Mouse (Mus musculus) midbrain, embryonic 14.5 days (tissue): ENCODE measurements around the gene Kcnh7. TPM values are rescaled to one million over a fixed set of nuclear protein-coding genes. Genes with fewer than 3 reads are reported as not detected.
A peak's percentile ranks its signal among the peaks of the same experiment; 100 is the strongest.

Source experiments
- ATAC-seq: fragments of 200-750 bp; cut with Nextera tagmentation; 2 replicates; pipeline ENCODE4 v1.8.0; 2017; ENCODE audit warnings: moderate number of reproducible peaks, moderate library complexity; ENCODE audit not compliant: low FRiP score, low TSS enrichment
- DNase-seq: peaks from one replicate; pipeline ENCODE4 v3.0.0-alpha.2; 2015
- H3K27ac ChIP-seq: fragments of 300-500 bp; sonication (generic); replicated peaks from 2 replicates; pipeline ENCODE4 v1.5.1; 2014; ENCODE audit warnings: mild to moderate bottlenecking, low read depth, low read length, moderate library complexity
- H3K27me3 ChIP-seq: fragments of 300-500 bp; sonication (generic); 2 replicates; pipeline ENCODE4 v1.6.1; 2014; ENCODE audit warnings: low read length, control low read depth, mixed read lengths; ENCODE audit not compliant: control insufficient read depth, insufficient read depth
- H3K36me3 ChIP-seq: fragments of 300-500 bp; sonication (generic); 2 replicates; pipeline ENCODE4 v1.6.1; 2014; ENCODE audit warnings: low read length, control low read depth; ENCODE audit not compliant: control insufficient read depth, insufficient read depth
- H3K4me1 ChIP-seq: fragments of 300-500 bp; sonication (generic); 2 replicates; pipeline ENCODE4 v1.6.1; 2014; ENCODE audit warnings: mild to moderate bottlenecking, antibody characterized with exemption, low read length, control low read depth; ENCODE audit not compliant: control insufficient read depth, insufficient read depth
- H3K4me2 ChIP-seq: fragments of 300-500 bp; sonication (generic); 2 replicates; pipeline ENCODE4 v1.6.1; 2014; ENCODE audit warnings: mild to moderate bottlenecking, low read length, moderate library complexity
- H3K4me3 ChIP-seq: fragments of 300-500 bp; sonication (generic); replicated peaks from 2 replicates; pipeline ENCODE4 v1.5.1; 2014; ENCODE audit warnings: low read depth, low read length
- H3K9ac ChIP-seq: fragments of 300-500 bp; sonication (generic); replicated peaks from 2 replicates; pipeline ENCODE4 v1.6.1; 2014; ENCODE audit warnings: mild to moderate bottlenecking, low read length, moderate library complexity
- H3K9me3 ChIP-seq: fragments of 300-500 bp; sonication (generic); 2 replicates; pipeline ENCODE4 v1.6.1; 2016; ENCODE audit warnings: low read length, control low read depth, mixed read lengths; ENCODE audit not compliant: control insufficient read depth
- WGBS: fragments of 180-500 bp; shearing (Covaris S2); extraction: QIAGEN DNeasy Blood & Tissue Kit; methylation state at CpG from one replicate; pipeline ENCODE4 v1.1.7; 2014; 5-methylcytosine and 5-hydroxymethylcytosine counted together
- polyA plus RNA-seq: library from polyadenylated mRNA; unstranded; fragments of >200 nt; fragmentation: Nextera tagmentation; extraction: Ambion mirVana; gene quantifications from 2 replicates; pipeline ENCODE4 v1.2.1, GENCODE M21; 2014

Gene Kcnh7
- polyA plus RNA-seq, 1 experiment from 2014 or later = 9.7 TPM

DNA sequence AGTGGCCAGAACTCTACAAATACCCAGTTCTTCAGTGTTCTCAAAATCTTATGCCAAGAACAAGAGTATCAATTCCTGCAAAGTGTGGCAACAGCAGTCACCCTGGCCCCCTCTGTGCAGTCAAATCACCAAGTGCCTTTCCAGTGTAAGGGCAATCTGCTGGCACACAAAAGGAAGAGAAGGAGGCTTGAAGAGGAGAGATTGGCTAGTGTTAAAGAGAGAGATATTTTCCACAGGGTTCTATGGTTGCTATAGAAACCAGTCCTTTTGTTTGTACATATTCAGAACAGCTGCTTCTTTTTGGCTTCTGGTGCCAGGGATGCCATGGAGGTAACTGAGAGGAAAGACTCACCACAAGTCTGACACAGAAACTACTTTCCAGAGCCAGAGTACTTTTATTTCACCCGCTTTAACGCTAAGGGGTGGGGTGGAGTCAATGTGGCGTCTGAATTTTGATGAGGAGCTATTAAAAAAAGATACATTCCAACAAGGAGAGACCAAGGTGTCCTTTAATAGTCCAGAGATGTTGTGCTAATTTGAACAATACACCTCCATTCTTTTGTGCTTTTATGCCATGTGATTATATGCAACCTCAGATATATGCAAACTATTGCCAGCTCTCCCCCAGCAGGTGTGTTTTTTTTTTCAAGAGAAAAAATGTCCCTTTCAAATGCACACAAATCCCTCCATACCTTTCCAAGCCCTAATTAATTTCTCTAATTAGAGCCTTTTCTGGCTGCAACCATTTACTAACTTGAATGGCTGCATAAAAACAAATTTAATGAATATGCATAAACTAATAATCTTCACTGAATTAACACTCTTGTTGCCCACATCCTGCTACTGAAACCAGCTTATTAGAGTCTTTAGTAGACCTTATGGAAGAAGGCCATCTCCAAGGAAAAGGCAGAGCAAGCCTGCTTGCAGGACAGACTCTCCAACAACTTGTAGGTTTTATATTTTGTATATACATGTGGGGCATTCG, 66.6 kb downstream of the Kcnh7 start:
- H3K27me3 ChIP-seq = no peaks in the 10 kb centered on the region
- H3K4me3 ChIP-seq = no peak overlapping the region
- WGBS = 41% methylated on average over 4 of the region's 4 CpGs
- no peak overlapping the region for H3K9ac ChIP-seq
- ATAC-seq (peak; percentile 85), DNase-seq (peak; percentile 73)
- peak overlapping the region; percentile 23; the same call in 1 of the 2 replicates for H3K27ac ChIP-seq
- peaks cover 9% of the 10 kb centered on the region; the same call in 1 of the 2 replicates for H3K4me1 ChIP-seq
- no peaks in the 10 kb centered on the region for H3K9me3 ChIP-seq
- peak overlapping the region; percentile 23; the same call in 1 of the 2 replicates for H3K4me2 ChIP-seq
- H3K36me3 ChIP-seq = no peaks in the 10 kb centered on the region

DNA sequence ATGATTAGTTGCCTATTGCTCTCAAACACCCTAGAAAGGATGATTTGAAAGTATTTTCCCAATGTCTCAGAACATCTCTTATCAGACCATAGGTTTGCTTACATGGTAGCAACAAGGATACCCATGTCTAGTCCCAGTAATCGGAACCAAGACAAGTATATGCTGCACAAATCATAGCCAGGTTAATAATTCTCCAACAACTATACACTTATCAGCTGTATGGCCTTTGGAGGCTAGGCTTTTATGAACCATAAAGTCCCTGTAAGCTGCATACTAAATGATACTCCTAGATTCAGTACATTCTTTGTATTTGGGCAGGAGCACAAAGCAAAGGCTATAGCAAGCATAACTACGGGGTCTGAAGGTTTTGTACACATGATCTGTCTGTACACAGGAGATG, 78.1 kb downstream of the Kcnh7 start:
- ATAC-seq (no peak), DNase-seq (no peak)
- no peaks in the 10 kb centered on the region for H3K4me1 ChIP-seq
- H3K9me3 ChIP-seq = no peaks in the 10 kb centered on the region
- no peaks in the 10 kb centered on the region for H3K36me3 ChIP-seq
- no peak overlapping the region for H3K4me2 ChIP-seq
- H3K4me3 ChIP-seq = no peak overlapping the region
- no peak overlapping the region for H3K9ac ChIP-seq
- no peaks in the 10 kb centered on the region for H3K27me3 ChIP-seq
- WGBS = 89% methylated on average over 2 of the region's 2 CpGs
- no peak overlapping the region for H3K27ac ChIP-seq

DNA sequence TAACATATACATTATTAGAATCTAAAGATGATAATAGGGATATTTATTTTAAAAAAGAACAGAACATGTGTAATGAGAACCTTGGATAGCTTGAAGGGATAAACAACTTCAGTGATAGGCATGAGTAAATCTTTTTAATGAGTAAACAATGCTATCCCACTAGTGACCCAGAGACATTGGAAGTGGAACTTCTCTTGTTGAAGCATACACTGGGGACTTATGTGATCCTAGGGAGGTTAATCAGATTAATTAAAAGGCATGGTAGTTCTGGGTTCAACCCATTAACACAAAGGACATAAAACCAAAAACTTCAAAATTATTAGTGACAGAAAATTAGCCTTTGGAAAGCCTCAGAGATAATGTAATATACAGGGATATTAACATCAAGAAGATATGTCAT, 84.4 kb downstream of the Kcnh7 start:
- Histone ChIP-seq H3K4me2 (no peak overlapping the region), H3K4me3 (no peak overlapping the region)

DNA sequence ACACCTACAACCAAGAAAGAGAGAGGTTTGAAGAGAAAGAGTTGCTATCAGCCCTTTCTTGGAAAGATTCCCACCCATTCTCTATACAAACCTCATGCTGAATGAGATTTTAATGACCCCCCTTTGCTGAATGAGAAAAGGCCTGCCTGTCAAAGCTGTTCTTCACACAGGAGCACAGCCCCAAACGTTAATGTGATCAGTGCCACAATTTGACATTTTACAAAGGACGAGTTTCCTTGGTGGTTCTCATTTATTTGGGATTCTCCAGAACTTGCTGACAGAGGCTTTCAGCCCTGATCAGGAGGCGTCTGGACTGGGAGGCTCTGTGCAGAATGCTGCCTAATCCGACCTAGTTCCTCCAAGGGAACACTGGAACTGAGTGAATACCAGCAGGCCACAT, 92.3 kb downstream of the Kcnh7 start:
- DNase-seq = no peak
- 16% methylated on average over 4 of the region's 4 CpGs for WGBS

More for the DNA sequence above, 84.4 kb downstream of the Kcnh7 start:
- H3K9me3 ChIP-seq = no peaks in the 10 kb centered on the region
- H3K27me3 ChIP-seq = no peaks in the 10 kb centered on the region
- H3K9ac ChIP-seq = no peak overlapping the region
- no peaks in the 10 kb centered on the region for H3K36me3 ChIP-seq
- ATAC-seq (no peak), DNase-seq (no peak)
- no peak overlapping the region for H3K27ac ChIP-seq
- no peaks in the 10 kb centered on the region for H3K4me1 ChIP-seq

DNA sequence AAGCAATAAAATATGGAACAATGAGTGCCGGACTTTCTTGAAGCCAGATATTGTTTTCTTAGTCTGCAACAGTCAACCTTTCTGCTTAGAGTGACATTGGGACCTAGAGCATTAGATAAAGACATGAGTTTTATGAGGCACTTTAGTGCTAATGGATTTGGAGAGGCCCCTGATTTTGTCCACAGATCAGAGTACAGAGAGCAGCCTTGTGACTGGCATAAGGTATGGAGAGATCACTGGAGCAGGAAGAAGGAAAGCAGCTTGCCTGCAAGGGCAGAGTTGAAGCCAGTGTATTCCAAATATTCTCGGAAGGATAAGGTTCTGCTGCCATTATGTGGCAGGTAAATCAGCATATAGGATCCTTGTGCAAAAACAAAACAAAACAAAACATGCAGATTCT, 93.6 kb downstream of the Kcnh7 start:
- no peaks in the 10 kb centered on the region for H3K36me3 ChIP-seq
- H3K4me2 ChIP-seq = no peak overlapping the region
- no peak overlapping the region for H3K27ac ChIP-seq
- no peak overlapping the region for H3K9ac ChIP-seq
- no peaks in the 10 kb centered on the region for H3K9me3 ChIP-seq
- ATAC-seq = no peak
- no peak overlapping the region for H3K4me3 ChIP-seq
- no peaks in the 10 kb centered on the region for H3K4me1 ChIP-seq
- DNase-seq = no peak
- 80% methylated on average over 2 of the region's 2 CpGs for WGBS
- H3K27me3 ChIP-seq = no peaks in the 10 kb centered on the region

More for the DNA sequence above, 92.3 kb downstream of the Kcnh7 start:
- no peak for ATAC-seq
- Histone ChIP-seq H3K36me3 (no peaks in the 10 kb centered on the region), H3K27ac (no peak overlapping the region), H3K27me3 (no peaks in the 10 kb centered on the region), H3K4me3 (no peak overlapping the region), H3K9me3 (no peaks in the 10 kb centered on the region), H3K4me2 (no peak overlapping the region), H3K4me1 (no peaks in the 10 kb centered on the region), H3K9ac (no peak overlapping the region)

DNA sequence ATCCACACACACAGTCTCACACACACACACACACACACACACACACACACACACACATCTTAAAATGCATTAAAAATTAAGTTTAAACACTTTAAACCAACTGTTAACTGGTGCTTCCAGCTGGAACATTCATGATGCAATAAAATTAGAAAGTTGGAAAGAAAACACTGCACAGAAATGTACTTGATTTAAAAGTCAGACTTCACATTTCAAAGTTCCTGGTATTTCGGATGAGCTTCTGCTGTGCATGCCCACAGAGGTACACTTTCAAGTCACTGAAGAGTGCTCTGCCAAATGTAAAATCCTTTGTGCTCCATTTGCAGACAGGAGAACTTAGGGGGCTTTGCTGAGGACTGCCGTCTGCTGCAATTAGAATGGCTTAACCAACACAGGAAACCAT, 125.7 kb downstream of the Kcnh7 start:
- Histone ChIP-seq H3K27ac (no peak overlapping the region), H3K27me3 (no peaks in the 10 kb centered on the region), H3K9ac (no peak overlapping the region), H3K4me2 (no peak overlapping the region), H3K4me1 (no peaks in the 10 kb centered on the region), H3K36me3 (no peaks in the 10 kb centered on the region), H3K4me3 (no peak overlapping the region), H3K9me3 (no peaks in the 10 kb centered on the region)
- 92% methylated on average over 2 of the region's 2 CpGs for WGBS
- no peak for DNase-seq
- ATAC-seq = no peak

DNA sequence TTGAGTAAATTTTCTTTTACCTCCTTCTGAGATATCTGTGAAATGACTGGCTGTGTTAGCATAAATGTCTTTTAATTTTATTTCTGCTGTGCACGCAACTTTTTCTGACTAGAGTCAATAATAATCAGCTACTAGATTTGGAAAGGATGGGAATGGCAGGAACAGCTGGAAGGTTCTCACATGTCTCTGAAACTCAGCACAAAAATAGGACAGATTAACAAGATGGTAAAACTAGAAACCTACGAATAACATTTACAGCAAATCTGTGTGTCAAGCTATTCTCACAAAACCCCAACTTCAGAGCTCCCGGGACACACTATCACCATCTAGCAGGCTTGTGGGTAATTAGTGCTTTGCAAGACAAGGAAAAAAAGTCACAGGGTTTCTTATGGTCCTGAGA, 134.2 kb downstream of the Kcnh7 start:
- Histone ChIP-seq H3K4me2 (no peak overlapping the region), H3K4me1 (no peaks in the 10 kb centered on the region), H3K9ac (no peak overlapping the region), H3K27me3 (no peaks in the 10 kb centered on the region), H3K9me3 (no peaks in the 10 kb centered on the region), H3K4me3 (no peak overlapping the region), H3K27ac (no peak overlapping the region), H3K36me3 (no peaks in the 10 kb centered on the region)
- DNase-seq = no peak
- WGBS = 93% methylated on average over 3 of the region's 3 CpGs
- no peak for ATAC-seq

DNA sequence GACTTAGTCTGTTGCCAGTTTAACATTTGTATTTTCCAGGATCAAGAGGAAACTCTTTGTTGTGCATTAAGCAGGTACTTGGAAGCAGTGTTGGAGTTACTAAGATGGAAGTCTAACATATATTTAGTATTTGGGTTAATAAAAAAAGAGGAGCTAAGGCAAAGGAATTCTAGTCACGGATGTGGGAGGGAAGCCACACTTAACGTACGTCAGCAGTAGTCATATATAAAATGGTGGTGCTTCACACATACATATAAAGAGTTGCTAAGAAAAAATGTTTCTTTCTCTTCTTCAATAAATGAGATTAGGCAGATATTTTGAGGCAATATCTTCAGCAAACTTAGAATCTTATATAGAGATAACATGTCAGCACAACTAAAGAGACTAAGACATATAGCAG, 144.4 kb downstream of the Kcnh7 start:
- no peaks in the 10 kb centered on the region for H3K27me3 ChIP-seq
- no peak for ATAC-seq
- no peak overlapping the region for H3K4me3 ChIP-seq
- H3K9me3 ChIP-seq = no peaks in the 10 kb centered on the region
- no peaks in the 10 kb centered on the region for H3K36me3 ChIP-seq
- no peak overlapping the region for H3K4me2 ChIP-seq
- WGBS = 95% methylated on average over 3 of the region's 3 CpGs
- H3K27ac ChIP-seq = no peak overlapping the region
- no peaks in the 10 kb centered on the region for H3K4me1 ChIP-seq
- DNase-seq = no peak
- no peak overlapping the region for H3K9ac ChIP-seq

DNA sequence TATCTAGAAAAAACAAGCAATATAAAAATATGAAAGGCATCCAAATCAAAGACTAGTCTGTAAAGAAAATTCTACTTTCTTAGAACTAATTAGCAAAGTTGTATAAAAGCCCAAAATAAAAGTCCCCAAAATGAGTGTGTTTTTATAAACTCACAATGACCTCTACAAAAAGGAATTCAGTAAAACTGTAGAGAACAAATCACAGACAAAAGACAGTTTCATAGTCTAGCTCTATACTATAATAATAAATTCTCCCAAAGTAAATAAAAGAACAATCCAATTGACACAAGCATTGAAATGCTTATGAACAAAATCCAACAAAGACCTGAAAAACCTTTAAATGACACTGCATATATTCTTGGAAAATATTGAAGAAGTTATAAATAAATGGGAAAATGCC, 169.2 kb downstream of the Kcnh7 start:
- Histone ChIP-seq H3K9me3 (no peaks in the 10 kb centered on the region), H3K27me3 (no peaks in the 10 kb centered on the region), H3K4me1 (no peaks in the 10 kb centered on the region), H3K4me2 (no peak overlapping the region), H3K4me3 (no peak overlapping the region), H3K36me3 (no peaks in the 10 kb centered on the region), H3K27ac (no peak overlapping the region), H3K9ac (no peak overlapping the region)
- no peak for ATAC-seq
- DNase-seq = no peak
